ENCODE assay signal across 14 mouse cellular contexts in the genomic region with DNA sequence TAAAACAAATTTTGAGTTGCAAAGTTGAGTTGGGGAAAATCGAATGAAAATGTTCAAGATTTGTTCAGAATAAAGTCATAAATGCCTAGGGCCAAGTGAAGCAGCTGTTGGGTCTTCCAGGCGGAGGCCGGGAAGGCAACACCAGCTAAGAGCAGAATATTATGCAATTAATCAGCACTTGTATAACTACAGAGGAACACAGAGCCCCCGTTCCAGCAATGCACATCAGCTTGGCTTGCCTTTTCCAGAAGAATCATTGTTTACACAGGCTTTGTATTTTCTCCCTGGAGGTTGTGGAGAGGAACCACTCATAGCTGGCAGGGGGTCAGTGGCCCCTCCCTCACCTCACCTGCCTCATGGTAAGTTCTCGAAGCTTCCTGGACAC.
DNase-seq lines count a peak whose midpoint lies in the region; ATAC-seq lines count a peak whose summit lies in the region.
"Had no signal": no experiment of that assay in that cellular context is flagged by ENCODE, and none has a peak within 500 bp of the region (broad histone marks: within the 10 kb centered on the region; RNA-seq: fewer than 3 reads in every experiment).

No protein-coding gene starts in this region.

- peak overlapping the region; percentile 80 for H3K27ac ChIP-seq in embryonic facial prominence, embryonic 13.5 days
- H3K27ac ChIP-seq in limb, embryonic 12.5 days = peak overlapping the region; percentile 62; the same call in 1 of the 2 replicates
- H3K27ac ChIP-seq: forebrain, embryonic 12.5 days had no signal

- DNase-seq in kidney, postnatal 14 days = peak; percentile 3
- no peak for DNase-seq in kidney, adult 9 months
- peak; percentile 2 for DNase-seq in ZHBTc4 (ENCODE audit: low read depth, low spot score)
- no peak for DNase-seq in layer of hippocampus, adult 11-12 months (ENCODE audit: low spot score)
- DNase-seq: adrenal gland, adult 2 months; kidney, adult 11 months; thymus, postnatal 36 days had no signal

- H3K4me2 ChIP-seq in embryonic facial prominence, embryonic 13.5 days = peak overlapping the region; percentile 27
- H3K4me2 ChIP-seq in limb, embryonic 12.5 days = no peak overlapping the region
- H3K4me2 ChIP-seq: forebrain, embryonic 12.5 days had no signal

- H3K27me3 ChIP-seq in embryonic facial prominence, embryonic 13.5 days = peaks cover 35% of the 10 kb centered on the region
- H3K27me3 ChIP-seq in limb, embryonic 12.5 days = no peaks in the 10 kb centered on the region
- H3K27me3 ChIP-seq: forebrain, embryonic 12.5 days; megakaryocyte, embryonic 14.5 days had no signal

- no peak overlapping the region for H3K9ac ChIP-seq in embryonic facial prominence, embryonic 13.5 days
- H3K9ac ChIP-seq in limb, embryonic 12.5 days (replicated peaks) = no peak overlapping the region
- H3K9ac ChIP-seq: forebrain, embryonic 12.5 days had no signal

- no peaks in the 10 kb centered on the region for H3K9me3 ChIP-seq in embryonic facial prominence, embryonic 13.5 days
- no peaks in the 10 kb centered on the region for H3K9me3 ChIP-seq in limb, embryonic 12.5 days
- H3K9me3 ChIP-seq: forebrain, embryonic 12.5 days had no signal

- no peaks in the 10 kb centered on the region for H3K36me3 ChIP-seq in embryonic facial prominence, embryonic 13.5 days
- H3K36me3 ChIP-seq in limb, embryonic 12.5 days = no peaks in the 10 kb centered on the region
- H3K36me3 ChIP-seq: forebrain, embryonic 12.5 days had no signal

- peaks cover 34% of the 10 kb centered on the region for H3K4me1 ChIP-seq in embryonic facial prominence, embryonic 13.5 days
- peaks cover 29% of the 10 kb centered on the region; the same call in 1 of the 2 replicates for H3K4me1 ChIP-seq in limb, embryonic 12.5 days (replicated peaks)
- H3K4me1 ChIP-seq: forebrain, embryonic 12.5 days; megakaryocyte, embryonic 14.5 days had no signal

- 22% methylated on average over 5 of the region's 5 CpGs for WGBS in embryonic facial prominence, embryonic 13.5 days
- WGBS in limb, embryonic 12.5 days = 28% methylated on average over 5 of the region's 5 CpGs

- no peak overlapping the region for H3K4me3 ChIP-seq in embryonic facial prominence, embryonic 13.5 days
- no peak overlapping the region for H3K4me3 ChIP-seq in limb, embryonic 12.5 days (replicated peaks)
- H3K4me3 ChIP-seq: forebrain, embryonic 12.5 days; megakaryocyte, embryonic 14.5 days had no signal

- peak; percentile 77; the same call in 1 of the 2 replicates for ATAC-seq in embryonic facial prominence, embryonic 13.5 days (ENCODE audit: insufficient number of reproducible peaks, insufficient read depth, low FRiP score, low TSS enrichment, low read depth)
- no peak for ATAC-seq in limb, embryonic 12.5 days (ENCODE audit: insufficient number of reproducible peaks, insufficient read depth, low FRiP score, low TSS enrichment, low read depth)
- no peak for ATAC-seq in cerebellum, adult (ENCODE audit: insufficient number of reproducible peaks, low FRiP score, low TSS enrichment)
- ATAC-seq: CD4-positive, CD25-positive, alpha-beta regulatory T cell, adult 4 months; Patski had no signal

Comparison
In these comparisons a context has a peak if more than half of its experiments do, and no peak if none do; other contexts are left out.
1. DNase-seq: peak in kidney, postnatal 14 days (single experiment) and ZHBTc4 (single experiment); none in kidney, adult 9 months (single experiment) and layer of hippocampus, adult 11-12 months (single experiment).